Mouse (Mus musculus) bone marrow macrophage, adult 2 months (primary cell): ENCODE measurements around the gene Krt34. TPM values are rescaled to one million over a fixed set of nuclear protein-coding genes. Genes with fewer than 3 reads are reported as not detected.

Experiments used
- H3K27ac ChIP-seq: 2 replicates; pipeline ENCODE4 v1.5.1; 2012; ENCODE audit warnings: low read depth, low read length; ENCODE audit not compliant: insufficient read depth
- H3K4me1 ChIP-seq: 2 replicates; pipeline ENCODE4 v1.6.1; 2012; ENCODE audit warnings: low read length; ENCODE audit not compliant: control insufficient read depth, insufficient read depth
- H3K4me3 ChIP-seq: 2 replicates; pipeline ENCODE4 v1.5.1; 2012; ENCODE audit warnings: mild to moderate bottlenecking, low read length, moderate library complexity; ENCODE audit not compliant: insufficient read depth
- CTCF ChIP-seq: IDR thresholded peaks from 2 replicates; pipeline ENCODE4 v1.5.1; 2012; ENCODE audit warnings: low read depth, mild to moderate bottlenecking, low read length, moderate library complexity
- POLR2A ChIP-seq: IDR thresholded peaks from 2 replicates; pipeline ENCODE4 v1.6.1; 2012; ENCODE audit warnings: mild to moderate bottlenecking, low read depth, low read length, borderline replicate concordance
- polyA plus RNA-seq: library from polyadenylated mRNA; stranded (reverse); fragments of >200 nt; gene quantifications from 2 replicates; pipeline ENCODE4 v1.2.4, GENCODE M21; 2012; ENCODE audit not compliant: missing spikeins, insufficient read depth, insufficient read length

The Krt34 gene
- polyA plus RNA-seq, 1 experiment = not detected

- H3K4me3 ChIP-seq = no peak overlapping the region
- H3K4me1 ChIP-seq = no peaks in the 10 kb centered on the region
- TF ChIP-seq POLR2A (no peak), CTCF (no peak)
- H3K27ac ChIP-seq = no peak overlapping the region
Observed at GRCm38 (mm10) chr11:100005905-100006304, 35.4 kb downstream of the Krt34 start.

GRCm38 (mm10) chr11:100004846-100005245 is 36.5 kb downstream of the Krt34 start:
- Histone ChIP-seq H3K4me3 (no peak overlapping the region), H3K4me1 (no peaks in the 10 kb centered on the region), H3K27ac (no peak overlapping the region)
- TF ChIP-seq CTCF = peak; percentile 50
- TF ChIP-seq POLR2A = no peak

DNA sequence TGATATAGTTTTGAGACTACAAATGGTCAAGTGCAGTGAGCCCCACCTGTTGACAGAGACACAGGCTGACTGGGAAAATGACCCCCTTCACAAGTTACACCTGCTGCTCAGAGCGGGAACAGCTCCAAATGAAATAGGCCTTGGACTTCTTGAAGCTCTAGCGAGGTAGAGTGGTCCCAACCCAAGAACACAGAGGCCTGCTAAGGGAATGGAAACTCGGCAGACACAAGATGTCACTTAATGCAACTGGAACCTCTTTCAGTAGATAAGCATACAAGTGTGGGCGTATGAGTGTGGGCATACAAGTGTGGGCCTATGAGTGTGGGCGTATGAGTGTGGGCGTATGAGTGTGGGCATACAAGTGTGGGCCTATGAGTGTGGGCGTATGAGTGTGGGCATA is 42.3 kb downstream of the Krt34 start:
- no peak overlapping the region for H3K27ac ChIP-seq
- no peak for TF ChIP-seq CTCF
- no peak for TF ChIP-seq POLR2A
- no peak overlapping the region for H3K4me3 ChIP-seq

DNA sequence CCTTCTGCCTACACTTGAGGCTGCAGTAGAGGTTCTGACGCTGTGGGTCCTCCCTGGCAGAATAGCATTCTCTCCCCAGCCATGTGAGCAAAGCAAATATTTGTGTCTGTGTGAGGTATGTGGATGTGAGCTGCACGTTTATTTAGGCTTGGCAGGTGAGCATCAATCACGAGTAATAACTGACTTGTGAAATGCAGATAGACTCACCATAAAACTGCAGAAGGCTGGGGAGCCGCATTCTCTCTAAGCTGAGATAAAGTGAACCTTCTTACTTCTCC is 47.0 kb downstream of the Krt34 start:
- Histone ChIP-seq H3K4me3 (no peak overlapping the region), H3K4me1 (no peaks in the 10 kb centered on the region), H3K27ac (no peak overlapping the region)
- TF ChIP-seq CTCF (no peak), POLR2A (no peak)

More for the DNA sequence above, 42.3 kb downstream of the Krt34 start:
- no peaks in the 10 kb centered on the region for H3K4me1 ChIP-seq

GRCm38 (mm10) chr11:99993620-99994383 is 47.6 kb downstream of the Krt34 start, which contains the start of gene Krtap17-1:
Gene Krtap17-1, minus strand, starts transcription at chr11:99993994.
- TF ChIP-seq POLR2A (no peak), CTCF (no peak)
- H3K27ac ChIP-seq = no peak within 1 kb of the TSS
- H3K4me1 ChIP-seq = no peaks in the 10 kb centered on the region
- no peak within 1 kb of the TSS for H3K4me3 ChIP-seq

- H3K4me3 ChIP-seq = no peak overlapping the region
- TF ChIP-seq CTCF = no peak
- no peak for TF ChIP-seq POLR2A
- no peaks in the 10 kb centered on the region for H3K4me1 ChIP-seq
- no peak overlapping the region for H3K27ac ChIP-seq
Observed at GRCm38 (mm10) chr11:99990571-99990970, 50.8 kb downstream of the Krt34 start.

DNA sequence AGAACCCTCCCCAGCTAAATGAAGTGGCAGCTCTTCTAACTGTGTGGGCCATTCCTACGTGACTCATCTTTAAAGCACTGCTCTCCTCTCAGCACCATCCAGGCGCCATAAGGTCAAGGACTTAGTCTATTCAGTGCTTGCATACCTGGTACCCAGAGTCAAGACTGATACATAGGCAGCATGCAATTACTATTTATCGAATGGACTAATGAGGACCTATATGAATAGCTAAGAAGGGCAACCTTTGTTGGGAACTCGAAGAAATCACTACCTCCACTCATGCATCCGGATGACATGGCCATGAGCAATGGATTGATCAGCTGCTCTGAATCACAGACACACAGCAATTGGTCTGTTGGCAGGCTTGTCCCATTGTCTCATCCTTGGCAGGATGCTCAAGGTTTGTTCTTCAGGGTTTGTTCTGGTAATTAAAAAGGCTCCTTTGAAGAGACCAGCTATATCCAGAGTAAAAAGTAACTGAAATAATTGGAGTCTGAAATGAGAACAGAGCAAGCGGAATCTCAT is 51.4 kb downstream of the Krt34 start:
- Histone ChIP-seq H3K4me3 (no peak overlapping the region), H3K27ac (no peak overlapping the region), H3K4me1 (no peaks in the 10 kb centered on the region)
- TF ChIP-seq CTCF = no peak
- no peak for TF ChIP-seq POLR2A

GRCm38 (mm10) chr11:99988530-99988929 is 52.8 kb downstream of the Krt34 start:
- Histone ChIP-seq H3K27ac (no peak overlapping the region), H3K4me1 (no peaks in the 10 kb centered on the region), H3K4me3 (no peak overlapping the region)
- TF ChIP-seq POLR2A = no peak
- TF ChIP-seq CTCF = no peak

Other genes starting within 250 kb of the Krt34 start
- gene Gm11596, start 248.1 kb downstream of the Krt34 start, polyA plus RNA-seq = not detected in 2 replicates
- gene Gm11569, start 242.6 kb downstream of the Krt34 start, polyA plus RNA-seq = not detected in 2 replicates
- not detected in 2 replicates for gene Gm11554, start 237.1 kb downstream of the Krt34 start, polyA plus RNA-seq
- not detected in 2 replicates for gene Krtap4-13, start 231.7 kb downstream of the Krt34 start, polyA plus RNA-seq
- not detected in 2 replicates for gene Gm11564, start 225.9 kb downstream of the Krt34 start, polyA plus RNA-seq
- not detected in 2 replicates for gene 2300003K06Rik, start 203.5 kb downstream of the Krt34 start, polyA plus RNA-seq
- gene Krtap4-16, start 189.9 kb downstream of the Krt34 start, polyA plus RNA-seq = not detected in 2 replicates
- gene Gm11568, start 183.6 kb downstream of the Krt34 start, polyA plus RNA-seq = not detected in 2 replicates
- gene Gm11559, start 177.1 kb downstream of the Krt34 start, polyA plus RNA-seq = not detected in 2 replicates
- not detected in 2 replicates for gene Krtap9-1, start 168.2 kb downstream of the Krt34 start, polyA plus RNA-seq
- not detected in 2 replicates for gene Gm11567, start 162.4 kb downstream of the Krt34 start, polyA plus RNA-seq
- gene Krtap31-1, start 133.6 kb downstream of the Krt34 start, polyA plus RNA-seq = not detected in 2 replicates
- not detected in 2 replicates for gene Gm11565, start 126.8 kb downstream of the Krt34 start, polyA plus RNA-seq
- not detected in 2 replicates for gene Krtap31-2, start 105.3 kb downstream of the Krt34 start, polyA plus RNA-seq
- not detected in 2 replicates for gene Krtap9-5, start 93.1 kb downstream of the Krt34 start, polyA plus RNA-seq
- not detected in 2 replicates for gene Krtap29-1, start 62.5 kb downstream of the Krt34 start, polyA plus RNA-seq
- gene Krtap16-1, start 55.0 kb downstream of the Krt34 start, polyA plus RNA-seq = not detected in 2 replicates
- not detected in 2 replicates for gene Krtap17-1, start 47.6 kb downstream of the Krt34 start, polyA plus RNA-seq
- gene Krt33a, start 25.3 kb downstream of the Krt34 start, polyA plus RNA-seq = not detected in 2 replicates
- gene Krt33b, start 11.7 kb downstream of the Krt34 start, polyA plus RNA-seq = not detected in 2 replicates
- gene Krt31, start 9.0 kb upstream of the Krt34 start, polyA plus RNA-seq = not detected in 2 replicates
- gene Krt32, start 46.7 kb upstream of the Krt34 start, polyA plus RNA-seq = not detected in 2 replicates
- gene Krt35, start 54.7 kb upstream of the Krt34 start, polyA plus RNA-seq = not detected in 2 replicates
- gene Krt36, start 64.1 kb upstream of the Krt34 start, polyA plus RNA-seq = not detected in 2 replicates
- gene Krt13, start 80.0 kb upstream of the Krt34 start, polyA plus RNA-seq = not detected in 2 replicates
- not detected in 2 replicates for gene Krt15, start 94.4 kb upstream of the Krt34 start, polyA plus RNA-seq
- not detected in 2 replicates for gene Krt19, start 107.1 kb upstream of the Krt34 start, polyA plus RNA-seq
- gene Krt9, start 151.7 kb upstream of the Krt34 start, polyA plus RNA-seq = not detected in 2 replicates
- not detected in 2 replicates for gene Krt14, start 166.0 kb upstream of the Krt34 start, polyA plus RNA-seq
- gene Krt16, start 207.3 kb upstream of the Krt34 start, polyA plus RNA-seq = not detected in 2 replicates
- not detected in 2 replicates for gene Krt17, start 219.5 kb upstream of the Krt34 start, polyA plus RNA-seq
- not detected in 2 replicates for gene Krt42, start 228.3 kb upstream of the Krt34 start, polyA plus RNA-seq